Mouse (Mus musculus): ENCODE data around the gene Kdm3a. TPM values are rescaled to one million over a fixed set of nuclear protein-coding genes. Genes with fewer than 3 reads are reported as not detected.

The Kdm3a gene
- polyA plus RNA-seq, 1 experiment from 2014 or later, result 76.6 TPM

DNA sequence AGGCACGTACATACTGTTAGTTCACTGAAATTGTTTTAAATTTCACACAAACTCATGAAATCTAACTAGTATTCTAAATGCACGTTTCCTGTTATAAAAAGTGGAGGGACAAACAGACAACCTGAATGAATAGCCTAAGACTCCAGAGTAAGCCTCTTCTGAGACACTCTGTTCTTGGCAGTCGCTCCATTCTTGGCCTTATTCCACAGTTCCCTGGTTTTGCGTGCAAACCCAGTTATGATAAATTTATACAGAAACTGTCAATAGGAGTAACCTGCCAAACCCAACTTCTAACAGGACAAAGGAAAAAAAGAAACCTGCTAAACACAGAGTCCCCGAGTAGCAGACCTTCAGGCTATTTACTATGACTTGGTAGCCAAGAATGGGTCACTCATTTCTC is 10.8 kb downstream of the Kdm3a start:
- H3K27ac ChIP-seq, result no peak overlapping the region
- no peaks in the 10 kb centered on the region for H3K9me3 ChIP-seq
- H3K36me3 ChIP-seq (replicated peaks), result peaks cover 100% of the 10 kb centered on the region
- H3K27me3 ChIP-seq (ENCODE audit: poor library complexity, severe bottlenecking), result no peaks in the 10 kb centered on the region
- WGBS, result 95% methylated on average over 5 of the region's 5 CpGs
- H3K4me3 ChIP-seq, result no peak overlapping the region
- DNase-seq (ENCODE audit: extremely low spot score, low spot score), result no peak
- no peaks in the 10 kb centered on the region for H3K4me1 ChIP-seq

DNA sequence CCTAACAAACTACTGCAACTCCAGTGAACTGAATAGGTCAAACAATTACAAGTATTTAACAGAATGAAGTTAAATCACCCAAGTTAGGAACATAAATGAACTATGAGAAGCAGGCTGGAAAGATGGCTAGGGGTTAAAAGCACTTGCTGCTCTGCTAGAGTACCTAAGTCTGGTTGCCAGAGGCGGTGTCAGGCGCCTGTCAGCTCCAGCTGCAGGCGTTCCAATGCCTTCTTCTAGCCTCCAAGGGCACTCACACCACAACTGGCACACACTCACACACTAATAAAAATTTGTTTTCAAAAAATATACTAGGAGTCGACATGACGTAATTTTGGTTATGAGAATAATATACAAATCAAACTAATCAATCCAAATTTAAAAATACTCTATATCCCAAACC is 11.2 kb downstream of the Kdm3a start:
- Histone ChIP-seq H3K36me3 (replicated peaks) (peaks cover 100% of the 10 kb centered on the region), H3K9me3 (no peaks in the 10 kb centered on the region), H3K27me3 (ENCODE audit: poor library complexity, severe bottlenecking) (no peaks in the 10 kb centered on the region), H3K4me1 (no peaks in the 10 kb centered on the region), H3K27ac (no peak overlapping the region), H3K4me3 (no peak overlapping the region)
- 92% methylated on average over 5 of the region's 5 CpGs for WGBS
- no peak for DNase-seq (ENCODE audit: extremely low spot score, low spot score)

DNA sequence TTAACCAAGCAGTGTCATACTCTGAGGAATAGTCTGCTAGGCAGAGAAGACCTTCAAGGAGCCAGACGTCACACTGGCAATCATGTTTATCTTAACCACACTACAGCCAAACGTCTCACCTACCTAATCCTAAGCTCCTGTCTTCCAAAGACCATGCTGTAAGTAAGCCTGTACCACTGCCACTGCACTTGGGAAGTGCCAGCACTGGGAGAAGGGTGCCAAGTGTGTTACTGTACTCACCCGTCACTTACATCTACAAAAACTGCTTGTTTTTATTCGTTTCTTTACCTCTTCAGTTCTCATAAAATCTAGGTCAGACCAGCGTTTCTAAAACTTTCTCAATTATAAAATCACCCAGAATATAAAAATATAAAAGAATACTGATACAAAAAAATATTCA is 15.8 kb downstream of the Kdm3a start:
- Histone ChIP-seq H3K36me3 (replicated peaks) (peaks cover 100% of the 10 kb centered on the region), H3K4me3 (no peak overlapping the region), H3K4me1 (no peaks in the 10 kb centered on the region), H3K9me3 (no peaks in the 10 kb centered on the region), H3K27me3 (ENCODE audit: poor library complexity, severe bottlenecking) (no peaks in the 10 kb centered on the region), H3K27ac (no peak overlapping the region)
- no peak for DNase-seq (ENCODE audit: extremely low spot score, low spot score)
- WGBS, result 85% methylated on average over 5 of the region's 5 CpGs

DNA sequence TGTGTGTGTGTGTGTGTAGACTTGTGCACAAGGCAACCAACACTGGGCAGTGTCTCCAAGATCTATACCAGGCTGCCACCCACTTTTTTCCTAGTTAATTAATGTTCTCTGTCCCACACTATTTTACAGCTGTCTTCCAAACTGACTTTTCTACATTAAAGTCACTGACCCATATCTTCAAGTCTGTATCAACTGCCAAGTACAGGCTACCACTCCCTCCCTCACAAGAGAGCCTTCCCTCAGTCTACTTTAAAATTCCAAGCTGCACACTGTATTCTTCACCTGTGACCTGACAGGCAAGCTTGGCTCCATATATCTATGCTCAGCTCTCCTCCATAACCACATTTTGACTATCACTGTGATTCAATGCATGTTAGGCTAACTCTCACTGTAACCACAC is 19.6 kb downstream of the Kdm3a start:
- no peaks in the 10 kb centered on the region for H3K9me3 ChIP-seq
- no peak overlapping the region for H3K27ac ChIP-seq
- H3K4me1 ChIP-seq, result no peaks in the 10 kb centered on the region
- H3K27me3 ChIP-seq (ENCODE audit: poor library complexity, severe bottlenecking), result no peaks in the 10 kb centered on the region
- H3K4me3 ChIP-seq, result no peak overlapping the region
- DNase-seq (ENCODE audit: extremely low spot score, low spot score), result no peak
- H3K36me3 ChIP-seq (replicated peaks), result peaks cover 100% of the 10 kb centered on the region

DNA sequence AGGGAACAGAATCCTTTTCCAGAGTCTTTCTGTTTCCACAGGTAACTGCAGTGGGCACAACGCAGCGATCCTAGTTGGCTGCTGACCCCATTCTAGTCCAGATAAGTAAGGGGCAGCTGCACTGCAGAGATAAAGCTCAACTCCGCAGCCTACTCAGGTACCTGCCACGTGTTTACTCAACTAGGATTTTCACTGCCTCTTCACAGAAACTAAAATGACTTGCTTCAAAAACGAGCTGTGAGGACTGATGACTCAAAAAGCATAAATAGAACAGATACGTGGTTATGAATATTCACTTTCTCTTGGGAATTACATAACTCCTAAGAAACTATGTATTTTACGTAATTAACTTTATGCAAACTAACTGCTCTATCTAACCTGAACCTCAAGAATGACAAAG is 22.8 kb downstream of the Kdm3a start:
- no peaks in the 10 kb centered on the region for H3K4me1 ChIP-seq
- no peak overlapping the region for H3K27ac ChIP-seq
- H3K36me3 ChIP-seq (replicated peaks), result peaks cover 98% of the 10 kb centered on the region
- no peak overlapping the region for H3K4me3 ChIP-seq
- no peaks in the 10 kb centered on the region for H3K9me3 ChIP-seq
- 94% methylated on average over 7 of the region's 7 CpGs for WGBS
- no peaks in the 10 kb centered on the region for H3K27me3 ChIP-seq (ENCODE audit: poor library complexity, severe bottlenecking)
- no peak for DNase-seq (ENCODE audit: extremely low spot score, low spot score)

DNA sequence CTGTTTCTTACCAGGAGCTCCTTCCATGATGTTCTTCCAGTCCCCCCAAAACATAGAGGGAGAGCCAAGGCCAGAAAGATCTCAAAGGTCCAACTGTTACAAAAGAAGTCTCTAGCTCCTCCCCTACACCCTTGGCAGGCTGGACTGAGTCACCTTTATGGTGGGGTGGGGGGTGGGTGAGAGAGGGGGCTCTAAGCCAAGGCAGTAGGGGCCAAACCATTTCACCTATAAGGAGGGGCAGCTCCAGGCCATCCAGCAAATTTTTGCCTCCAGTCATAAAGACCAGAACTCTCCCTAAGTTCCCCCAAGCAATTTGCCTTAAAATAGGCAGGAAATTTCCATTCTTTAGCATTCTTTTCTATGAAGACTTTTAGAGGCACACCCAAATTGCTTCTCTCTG is 23.8 kb downstream of the Kdm3a start:
- no peaks in the 10 kb centered on the region for H3K27me3 ChIP-seq (ENCODE audit: poor library complexity, severe bottlenecking)
- no peaks in the 10 kb centered on the region for H3K4me1 ChIP-seq
- no peak for DNase-seq (ENCODE audit: extremely low spot score, low spot score)
- H3K9me3 ChIP-seq, result no peaks in the 10 kb centered on the region
- peaks cover 98% of the 10 kb centered on the region for H3K36me3 ChIP-seq (replicated peaks)
- no peak overlapping the region for H3K27ac ChIP-seq
- H3K4me3 ChIP-seq, result no peak overlapping the region

GRCm38 (mm10) chr6:71607756-71608155 is 25.0 kb downstream of the Kdm3a start:
- Histone ChIP-seq H3K4me1 (no peaks in the 10 kb centered on the region), H3K4me3 (no peak overlapping the region), H3K27ac (no peak overlapping the region), H3K9me3 (no peaks in the 10 kb centered on the region), H3K36me3 (replicated peaks) (peaks cover 98% of the 10 kb centered on the region), H3K27me3 (ENCODE audit: poor library complexity, severe bottlenecking) (no peaks in the 10 kb centered on the region)
- no peak for DNase-seq (ENCODE audit: extremely low spot score, low spot score)
- 92% methylated on average over 3 of the region's 3 CpGs for WGBS

DNA sequence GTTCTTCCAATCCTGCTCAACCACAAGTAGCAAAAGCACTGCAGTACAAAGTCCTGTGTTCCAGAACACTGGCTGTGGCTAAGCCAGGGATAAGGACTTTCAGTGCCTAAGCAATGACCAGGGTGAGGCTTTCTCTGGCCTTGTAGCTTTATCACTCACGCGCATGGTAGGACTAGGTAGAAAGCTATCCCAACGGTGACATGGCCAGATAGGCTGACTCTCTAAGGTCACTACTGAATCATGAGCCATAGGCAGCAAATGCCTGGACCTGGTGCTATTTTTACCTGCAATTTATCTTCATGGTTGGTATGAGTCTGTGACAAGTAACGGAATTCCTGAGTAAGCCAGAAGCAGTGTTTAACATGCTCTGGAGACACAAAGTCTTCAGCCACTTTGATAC is 42.6 kb downstream of the Kdm3a start:
- WGBS, result 92% methylated on average over 4 of the region's 4 CpGs
- peaks cover 95% of the 10 kb centered on the region for H3K36me3 ChIP-seq (replicated peaks)
- no peaks in the 10 kb centered on the region for H3K27me3 ChIP-seq (ENCODE audit: poor library complexity, severe bottlenecking)
- H3K27ac ChIP-seq, result no peak overlapping the region
- H3K4me3 ChIP-seq, result no peak overlapping the region
- no peaks in the 10 kb centered on the region for H3K4me1 ChIP-seq
- no peaks in the 10 kb centered on the region for H3K9me3 ChIP-seq
- no peak for DNase-seq (ENCODE audit: extremely low spot score, low spot score)

DNA sequence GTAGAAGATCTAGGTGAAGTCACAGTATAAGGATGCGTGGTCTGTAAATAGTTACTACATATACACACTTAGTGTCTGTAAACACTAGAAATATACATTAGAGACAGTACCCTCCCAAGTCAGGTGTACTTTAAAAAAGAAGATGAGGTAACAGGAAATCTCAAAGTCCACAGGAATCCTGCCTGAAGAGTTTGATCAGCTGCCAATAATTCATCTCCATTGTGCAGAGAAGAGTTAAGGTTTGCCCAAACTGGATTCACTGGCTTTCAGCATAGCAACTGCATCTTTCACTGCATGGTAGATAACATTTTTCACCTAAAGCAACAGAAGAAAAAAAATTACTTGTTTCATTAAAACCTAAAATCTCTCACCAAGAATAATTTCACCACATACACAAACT is 43.4 kb downstream of the Kdm3a start:
- WGBS, result 93% methylated on average over 1 of the region's 1 CpGs

DNA sequence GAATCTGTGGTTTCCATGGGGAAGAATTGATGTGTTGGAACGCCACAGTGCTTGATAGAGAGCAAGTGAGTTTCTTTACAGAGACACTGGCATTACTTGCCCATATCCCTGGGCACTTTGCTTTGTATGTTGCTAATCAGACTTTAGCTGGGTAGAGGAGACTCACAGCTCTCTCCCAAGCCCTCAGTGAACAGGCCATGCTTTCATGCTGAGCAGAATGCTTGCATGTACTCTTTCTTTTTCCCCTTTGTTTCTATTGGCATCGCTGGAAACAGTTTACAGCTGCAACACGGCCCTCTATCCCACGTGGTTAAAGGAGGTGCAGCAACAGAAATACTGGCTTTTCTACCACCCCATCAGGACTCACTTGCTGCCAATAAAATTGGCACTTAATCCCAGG is 49.6 kb downstream of the Kdm3a start:
- Histone ChIP-seq H3K27ac (no peak overlapping the region), H3K4me3 (no peak overlapping the region), H3K4me1 (no peaks in the 10 kb centered on the region), H3K9me3 (no peaks in the 10 kb centered on the region), H3K36me3 (replicated peaks) (peaks cover 55% of the 10 kb centered on the region), H3K27me3 (ENCODE audit: poor library complexity, severe bottlenecking) (no peaks in the 10 kb centered on the region)
- 88% methylated on average over 4 of the region's 4 CpGs for WGBS
- no peak for DNase-seq (ENCODE audit: extremely low spot score, low spot score)

More for the DNA sequence above, 43.4 kb downstream of the Kdm3a start:
- no peak overlapping the region for H3K4me3 ChIP-seq
- no peaks in the 10 kb centered on the region for H3K4me1 ChIP-seq
- no peak overlapping the region for H3K27ac ChIP-seq
- H3K9me3 ChIP-seq, result no peaks in the 10 kb centered on the region
- H3K36me3 ChIP-seq (replicated peaks), result peaks cover 87% of the 10 kb centered on the region
- H3K27me3 ChIP-seq (ENCODE audit: poor library complexity, severe bottlenecking), result no peaks in the 10 kb centered on the region
- no peak for DNase-seq (ENCODE audit: extremely low spot score, low spot score)

DNA sequence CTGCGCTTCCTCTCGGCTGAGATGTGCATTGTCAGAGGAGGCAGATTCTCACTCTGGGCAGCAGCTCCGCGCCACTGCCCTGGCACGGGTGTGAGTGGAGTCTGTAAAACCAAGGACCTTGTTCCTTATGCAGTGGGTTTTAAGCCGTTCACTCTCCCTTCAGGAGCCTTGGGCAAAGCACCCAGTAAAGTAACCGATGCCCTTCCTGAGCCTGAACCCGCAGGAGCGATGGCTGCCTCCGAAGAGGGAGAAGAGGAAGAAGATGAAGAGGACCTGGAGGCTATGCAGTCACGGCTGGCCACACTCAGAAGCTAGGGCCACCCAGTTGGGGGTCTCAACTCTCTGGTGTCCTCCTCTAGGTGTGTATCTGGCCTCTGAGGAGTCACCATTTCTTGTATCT is 53.3 kb downstream of the Kdm3a start:
- H3K36me3 ChIP-seq (replicated peaks), result peaks cover 33% of the 10 kb centered on the region
- H3K4me3 ChIP-seq, result no peak overlapping the region
- no peak for DNase-seq (ENCODE audit: extremely low spot score, low spot score)
- H3K9me3 ChIP-seq, result no peaks in the 10 kb centered on the region
- H3K27ac ChIP-seq, result no peak overlapping the region
- H3K27me3 ChIP-seq (ENCODE audit: poor library complexity, severe bottlenecking), result no peaks in the 10 kb centered on the region
- 97% methylated on average over 11 of the region's 11 CpGs for WGBS
- H3K4me1 ChIP-seq, result no peaks in the 10 kb centered on the region

DNA sequence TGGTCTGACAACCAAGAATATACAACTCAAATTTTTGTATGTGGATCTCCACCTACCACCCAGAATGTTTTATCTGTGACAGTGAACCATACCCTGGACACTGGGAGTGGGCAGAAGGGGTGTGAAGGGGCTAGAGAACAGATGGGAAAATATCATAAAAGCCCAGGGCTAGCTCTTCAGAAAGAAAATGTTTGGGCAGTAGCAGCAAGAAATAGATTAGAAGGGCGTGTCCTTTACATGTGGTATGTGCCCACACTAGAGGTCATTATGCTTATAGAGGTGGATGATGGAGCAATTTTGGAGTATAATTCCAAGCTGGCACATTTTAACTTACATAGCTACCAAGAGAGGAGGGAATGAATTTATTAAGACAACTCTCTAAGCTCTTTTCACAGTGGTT is 57.4 kb downstream of the Kdm3a start:
- DNase-seq (ENCODE audit: extremely low spot score, low spot score), result no peak
- Histone ChIP-seq H3K36me3 (replicated peaks) (peaks cover 42% of the 10 kb centered on the region), H3K27ac (no peak overlapping the region), H3K9me3 (no peaks in the 10 kb centered on the region), H3K4me3 (no peak overlapping the region), H3K27me3 (ENCODE audit: poor library complexity, severe bottlenecking) (no peaks in the 10 kb centered on the region), H3K4me1 (no peaks in the 10 kb centered on the region)
- WGBS, result 97% methylated on average over 1 of the region's 1 CpGs

GRCm38 (mm10) chr6:71569025-71569424 is 63.8 kb downstream of the Kdm3a start:
- no peaks in the 10 kb centered on the region for H3K9me3 ChIP-seq
- no peak overlapping the region for H3K4me3 ChIP-seq
- no peak for DNase-seq (ENCODE audit: extremely low spot score, low spot score)
- H3K36me3 ChIP-seq (replicated peaks), result peaks cover 38% of the 10 kb centered on the region
- no peak overlapping the region for H3K27ac ChIP-seq
- WGBS, result 72% methylated on average over 2 of the region's 2 CpGs
- no peaks in the 10 kb centered on the region for H3K27me3 ChIP-seq (ENCODE audit: poor library complexity, severe bottlenecking)
- H3K4me1 ChIP-seq, result no peaks in the 10 kb centered on the region

- H3K27ac ChIP-seq, result no peak overlapping the region
- H3K4me1 ChIP-seq, result no peaks in the 10 kb centered on the region
- H3K9me3 ChIP-seq, result no peaks in the 10 kb centered on the region
- no peak overlapping the region for H3K4me3 ChIP-seq
- H3K36me3 ChIP-seq (replicated peaks), result peaks cover 34% of the 10 kb centered on the region
- DNase-seq (ENCODE audit: extremely low spot score, low spot score), result no peak
- WGBS, result 93% methylated on average over 3 of the region's 3 CpGs
- no peaks in the 10 kb centered on the region for H3K27me3 ChIP-seq (ENCODE audit: poor library complexity, severe bottlenecking)
Observed at GRCm38 (mm10) chr6:71568616-71569015, 64.2 kb downstream of the Kdm3a start.

Measured in forebrain, embryonic 10.5 days (tissue).